Mouse (Mus musculus) liver, adult 2 months (tissue): ENCODE data around the gene St8sia1. TPM values are rescaled to one million over a fixed set of nuclear protein-coding genes. Genes with fewer than 3 reads are reported as not detected.

Experiments
- DNase-seq: peaks from one replicate; pipeline ENCODE4 v3.0.0-alpha.2; 2011; ENCODE audit warnings: low read depth, low spot score; ENCODE audit errors: extremely low read depth
- H3K27ac ChIP-seq: fragments of 200-500 bp; replicated peaks from 2 replicates; pipeline ENCODE4 v1.5.1; 2012; ENCODE audit warnings: low read depth, mild to moderate bottlenecking, control low read depth, inconsistent platforms, low read length; ENCODE audit not compliant: insufficient read depth
- H3K27me3 ChIP-seq: fragments of 200-500 bp; 2 replicates; pipeline ENCODE4 v1.6.1; 2012; ENCODE audit warnings: mild to moderate bottlenecking, moderate library complexity, low read length, inconsistent platforms; ENCODE audit not compliant: control insufficient read depth, insufficient read depth
- H3K36me3 ChIP-seq: fragments of 200-500 bp; 2 replicates; pipeline ENCODE4 v1.6.1; 2012; ENCODE audit warnings: low read length, inconsistent platforms; ENCODE audit not compliant: control insufficient read depth, insufficient read depth
- H3K4me1 ChIP-seq: fragments of 200-500 bp; 2 replicates; pipeline ENCODE4 v1.6.1; 2011; ENCODE audit warnings: low read length; ENCODE audit not compliant: control insufficient read depth, insufficient read depth
- H3K4me3 ChIP-seq: fragments of 200-500 bp; 2 replicates; pipeline ENCODE4 v1.5.1; 2011; ENCODE audit warnings: low read depth, mild to moderate bottlenecking, control low read depth, low read length, moderate library complexity; ENCODE audit not compliant: insufficient read depth
- H3K79me2 ChIP-seq: fragments of 200-500 bp; 2 replicates; pipeline ENCODE4 v1.6.1; 2012; ENCODE audit warnings: inconsistent platforms, mild to moderate bottlenecking, low read length, moderate library complexity; ENCODE audit not compliant: control insufficient read depth, insufficient read depth
- H3K9ac ChIP-seq: fragments of 200-500 bp; 2 replicates; pipeline ENCODE4 v1.6.1; 2012; ENCODE audit warnings: low read depth, mild to moderate bottlenecking, control low read depth, inconsistent platforms, low read length
- CTCF ChIP-seq: fragments of 200-500 bp; IDR thresholded peaks from 2 replicates; pipeline ENCODE4 v1.5.1; 2011; ENCODE audit warnings: low read depth, low read length, control low read depth
- POLR2A ChIP-seq: fragments of 200-500 bp; IDR thresholded peaks from 2 replicates; pipeline ENCODE4 v1.6.1; 2011; ENCODE audit warnings: low read length, control low read depth; ENCODE audit not compliant: insufficient read depth; ENCODE audit errors: extremely low read depth
- WGBS: fragments of 180-500 bp; shearing (Covaris S2); methylation state at CpG from one replicate; pipeline ENCODE4 v1.1.7; 2018; 5-methylcytosine and 5-hydroxymethylcytosine counted together
- polyA plus RNA-seq: library from polyadenylated mRNA; depleted of rRNA; stranded (reverse); fragments of >200 nt; gene quantifications from 2 replicates; pipeline ENCODE4 v1.2.3, GENCODE M21; 2012
- total RNA-seq: library from RNA; depleted of rRNA; stranded (reverse); fragments of >200 nt; gene quantifications from 2 replicates; pipeline ENCODE4 v1.2.3, GENCODE M21; 2014

Gene St8sia1
- total and polyA plus RNA-seq, 2 experiments: under 0.01 to 0.01 TPM

DNA sequence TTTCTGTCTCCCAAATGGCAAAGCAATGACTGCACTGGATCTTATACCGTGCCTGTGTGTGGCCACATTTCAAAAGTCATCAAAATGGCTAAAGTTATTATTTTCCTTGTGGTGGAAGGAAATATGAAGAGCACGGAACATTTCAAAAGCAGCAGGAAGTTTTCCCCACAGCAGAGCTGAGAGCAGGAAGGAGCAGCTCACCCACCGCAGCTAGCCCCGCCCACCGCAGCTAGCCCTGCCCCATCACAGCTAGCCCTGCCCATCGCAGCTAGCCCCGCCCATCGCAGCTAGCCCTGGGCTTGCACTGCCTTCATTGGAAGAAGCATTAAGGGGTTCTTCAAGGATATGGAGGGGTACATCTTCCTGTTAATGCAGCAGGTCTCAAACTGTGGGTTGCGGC, 80.1 kb downstream of the St8sia1 start:
- Histone ChIP-seq H3K4me1 (peaks cover 26% of the 10 kb centered on the region), H3K4me3 (no peak overlapping the region), H3K27ac (no peak overlapping the region), H3K79me2 (no peaks in the 10 kb centered on the region), H3K36me3 (no peaks in the 10 kb centered on the region), H3K27me3 (no peaks in the 10 kb centered on the region), H3K9ac (no peak overlapping the region)
- WGBS: 74% methylated on average over 9 of the region's 9 CpGs
- DNase-seq: no peak
- no peak for TF ChIP-seq CTCF
- no peak for TF ChIP-seq POLR2A

DNA sequence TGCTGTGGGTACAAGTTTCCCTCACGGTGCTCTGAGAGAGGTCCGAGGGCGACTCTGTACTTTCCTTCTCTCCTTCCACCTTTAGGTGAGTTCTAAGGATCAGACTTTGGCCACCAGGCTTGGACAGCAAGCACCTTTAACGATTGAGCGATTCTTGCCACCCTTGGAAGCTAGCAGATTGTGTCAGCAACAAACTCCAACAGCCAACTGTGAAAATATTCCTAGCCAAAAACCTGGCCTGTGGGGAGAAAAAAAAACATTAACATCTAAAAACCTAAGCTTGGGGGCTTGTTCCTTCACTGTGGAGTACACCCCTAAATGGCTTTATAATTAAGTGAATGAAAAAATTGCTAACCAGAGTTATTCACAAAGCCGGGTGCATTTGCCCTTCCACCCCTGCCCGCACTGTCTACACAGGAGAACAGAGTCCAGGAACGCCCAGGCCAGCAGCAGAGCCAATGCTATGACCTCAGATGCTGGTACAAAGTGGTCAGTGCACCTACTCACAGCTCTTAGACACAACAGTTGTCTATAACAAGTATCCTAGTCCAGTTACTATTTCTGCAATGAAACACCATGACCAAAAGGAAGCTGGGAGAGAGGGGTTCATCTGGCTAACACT, 83.3 kb downstream of the St8sia1 start:
- Histone ChIP-seq H3K27me3 (no peaks in the 10 kb centered on the region), H3K79me2 (no peaks in the 10 kb centered on the region), H3K9ac (no peak overlapping the region), H3K4me1 (peaks cover 27% of the 10 kb centered on the region), H3K36me3 (no peaks in the 10 kb centered on the region), H3K27ac (peak overlapping the region; percentile 90), H3K4me3 (no peak overlapping the region)
- WGBS: 27% methylated on average over 8 of the region's 8 CpGs
- DNase-seq: peak; percentile 93
- TF ChIP-seq POLR2A: no peak
- no peak for TF ChIP-seq CTCF

DNA sequence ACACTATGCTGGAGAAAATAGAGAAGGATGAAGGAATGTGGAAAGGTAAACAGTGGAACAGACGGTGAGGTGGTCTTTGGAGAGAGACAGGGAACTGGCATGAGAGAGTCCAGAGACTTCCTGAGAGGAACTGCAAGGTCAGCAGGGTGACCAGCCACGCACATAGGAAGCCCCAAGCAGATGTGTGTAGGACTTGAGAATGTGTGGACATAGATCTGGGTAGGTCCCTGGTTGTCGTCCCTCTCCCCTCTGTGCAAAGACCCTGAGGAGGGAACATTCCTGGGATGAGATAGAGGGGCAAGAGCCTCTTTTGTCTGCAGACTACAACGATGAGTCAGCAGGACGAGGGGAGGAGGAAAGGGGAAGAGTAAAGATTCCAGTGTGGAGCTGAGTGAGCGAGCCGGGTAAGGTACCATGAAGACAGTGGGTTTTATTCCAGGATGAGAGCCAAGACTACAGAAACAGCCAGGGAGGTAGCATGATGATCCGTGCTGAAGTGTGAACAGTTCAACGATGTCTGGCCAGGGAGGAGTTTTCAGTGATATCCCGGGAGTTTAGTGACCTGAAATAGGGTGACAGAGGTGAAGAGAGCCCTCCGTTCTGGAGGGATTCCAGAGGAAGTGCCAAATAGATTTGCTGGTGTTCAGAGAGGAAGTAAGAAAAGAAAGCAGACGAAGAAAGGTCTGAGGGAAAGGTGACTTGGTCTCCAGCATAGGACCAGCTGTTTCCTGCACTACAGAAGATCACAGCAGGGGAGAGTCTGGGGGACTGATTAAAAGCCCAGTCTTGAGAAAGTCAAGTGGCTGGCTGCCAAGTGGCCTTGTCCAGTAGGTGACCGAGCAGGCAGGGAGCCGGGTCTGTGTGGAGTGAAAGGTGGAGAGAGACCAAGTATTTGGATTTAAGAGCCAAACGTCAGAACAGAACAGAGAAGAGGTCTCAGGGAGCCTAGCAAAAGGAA, 85.2 kb downstream of the St8sia1 start:
- WGBS: 13% methylated on average over 15 of the region's 15 CpGs
- no peaks in the 10 kb centered on the region for H3K79me2 ChIP-seq
- H3K9ac ChIP-seq: no peak overlapping the region; the same call in none of the 2 replicates
- no peak for TF ChIP-seq CTCF
- no peak for TF ChIP-seq POLR2A
- peaks cover 21% of the 10 kb centered on the region for H3K4me1 ChIP-seq
- H3K27ac ChIP-seq: peak overlapping the region; percentile 34
- no peaks in the 10 kb centered on the region for H3K27me3 ChIP-seq
- DNase-seq: peak; percentile 88
- no peaks in the 10 kb centered on the region for H3K36me3 ChIP-seq
- no peak overlapping the region for H3K4me3 ChIP-seq

DNA sequence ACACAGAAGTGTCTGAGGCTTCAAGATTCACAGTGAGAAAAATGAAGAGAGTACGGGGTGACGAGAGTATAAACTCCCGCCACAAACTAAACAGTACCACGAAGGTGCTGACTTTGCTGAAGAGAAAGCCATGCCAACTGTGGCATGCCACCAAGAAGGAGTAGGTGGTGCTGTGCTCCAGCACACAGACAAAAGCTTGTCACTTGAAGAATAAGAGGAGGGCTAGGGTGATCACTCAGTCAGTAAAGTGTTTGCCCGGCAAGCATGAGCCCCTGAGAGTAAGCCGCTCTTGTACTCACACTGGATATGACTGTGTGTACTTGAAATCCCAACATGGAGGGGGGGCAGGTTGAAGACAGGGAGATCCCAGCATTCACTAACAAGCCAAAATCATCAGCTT, 87.0 kb downstream of the St8sia1 start:
- no peak for DNase-seq
- Histone ChIP-seq H3K27ac (no peak overlapping the region), H3K4me3 (no peak overlapping the region), H3K27me3 (no peaks in the 10 kb centered on the region), H3K36me3 (no peaks in the 10 kb centered on the region), H3K9ac (no peak overlapping the region), H3K4me1 (peaks cover 22% of the 10 kb centered on the region), H3K79me2 (no peaks in the 10 kb centered on the region)
- WGBS: 53% methylated on average over 6 of the region's 6 CpGs
- no peak for TF ChIP-seq POLR2A
- TF ChIP-seq CTCF: no peak

DNA sequence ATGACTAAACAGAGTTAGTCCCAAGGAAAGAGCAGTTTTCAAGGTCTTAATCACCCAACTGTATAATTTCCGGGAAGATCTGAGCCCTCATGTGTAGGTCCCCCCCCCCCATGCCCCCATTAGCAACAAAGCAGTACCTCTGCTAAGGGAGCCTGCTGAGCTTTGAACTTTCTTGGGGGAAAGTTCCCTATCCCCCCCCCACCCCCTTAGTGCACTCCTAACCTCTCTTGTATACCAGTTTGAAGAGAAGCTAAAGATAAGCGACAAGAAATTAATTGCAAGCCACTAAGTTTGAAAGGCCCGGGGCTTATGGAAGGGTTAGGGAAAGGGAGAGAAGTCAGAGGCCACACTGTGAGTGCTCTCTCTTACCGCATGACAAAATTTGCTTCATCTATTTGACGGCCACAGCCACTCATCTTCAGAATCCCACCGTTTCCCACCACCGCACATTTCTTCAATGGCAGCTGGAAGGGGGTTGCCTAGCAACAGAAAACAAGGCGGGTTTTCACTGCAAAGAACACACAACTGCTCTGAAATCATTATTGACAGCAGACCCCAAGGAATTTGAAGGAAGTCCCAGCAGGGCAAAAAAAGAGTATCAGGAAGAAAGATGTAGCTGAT, 87.9 kb downstream of the St8sia1 start:
- Histone ChIP-seq H3K4me1 (peaks cover 20% of the 10 kb centered on the region), H3K27me3 (no peaks in the 10 kb centered on the region), H3K9ac (no peak overlapping the region), H3K79me2 (no peaks in the 10 kb centered on the region), H3K4me3 (no peak overlapping the region), H3K27ac (no peak overlapping the region), H3K36me3 (no peaks in the 10 kb centered on the region)
- 82% methylated on average over 8 of the region's 8 CpGs for WGBS
- TF ChIP-seq CTCF (no peak), POLR2A (no peak)
- DNase-seq: no peak
